Mouse (Mus musculus): ENCODE measurements at regions not wholly inside any gene's neighbourhood (a gene's known extent, or its start where the extent isn't known, plus 50 kb on each side); places are given as distances from the start of the nearest gene placed in this dataset.

- H3K36me3 ChIP-seq (ENCODE audit: control insufficient read depth, insufficient read depth, low read length): no peaks in the 10 kb centered on the region
- TF ChIP-seq CTCF (IDR thresholded peaks at IDR 0.05; ENCODE audit: low read depth, low read length) (no peak), POLR2A (IDR thresholded peaks at IDR 0.05; ENCODE audit: extremely low read depth, insufficient read depth, low read length) (no peak)
- H3K79me2 ChIP-seq (ENCODE audit: control insufficient read depth, insufficient read depth, low read length): no peaks in the 10 kb centered on the region
- no peak overlapping the region for H3K9ac ChIP-seq (ENCODE audit: low read depth, low read length)
- H3K27me3 ChIP-seq (ENCODE audit: control insufficient read depth, insufficient read depth, low read length): no peaks in the 10 kb centered on the region
- no peak overlapping the region for H3K27ac ChIP-seq (replicated peaks; ENCODE audit: insufficient read depth, low read depth, low read length)
- no peak overlapping the region for H3K4me3 ChIP-seq (ENCODE audit: insufficient read depth, low read depth, low read length)
- no peaks in the 10 kb centered on the region for H3K4me1 ChIP-seq (ENCODE audit: control insufficient read depth, insufficient read depth, low read length)
- no peak for DNase-seq (ENCODE audit: extremely low read depth, low read depth, low spot score)
These were observed 266.5 kb downstream of the Lyplal1 start for GRCm38 (mm10) chr1:185850590-185850989.

- Histone ChIP-seq H3K4me3 (ENCODE audit: insufficient read depth, low read depth, low read length) (no peak overlapping the region), H3K79me2 (ENCODE audit: control insufficient read depth, insufficient read depth, low read length) (no peaks in the 10 kb centered on the region), H3K9ac (ENCODE audit: low read depth, low read length) (no peak overlapping the region), H3K27me3 (ENCODE audit: control insufficient read depth, insufficient read depth, low read length) (no peaks in the 10 kb centered on the region), H3K36me3 (ENCODE audit: control insufficient read depth, insufficient read depth, low read length) (no peaks in the 10 kb centered on the region), H3K27ac (replicated peaks; ENCODE audit: insufficient read depth, low read depth, low read length) (no peak overlapping the region), H3K4me1 (ENCODE audit: control insufficient read depth, insufficient read depth, low read length) (no peaks in the 10 kb centered on the region)
- 86% methylated on average over 5 of the region's 5 CpGs for WGBS
- no peak for TF ChIP-seq POLR2A (IDR thresholded peaks at IDR 0.05; ENCODE audit: extremely low read depth, insufficient read depth, low read length)
- no peak for TF ChIP-seq CTCF (IDR thresholded peaks at IDR 0.05; ENCODE audit: low read depth, low read length)
- DNase-seq (ENCODE audit: extremely low read depth, low read depth, low spot score): no peak
These were observed 265.7 kb downstream of the Lyplal1 start for GRCm38 (mm10) chr1:185851262-185851893.

GRCm38 (mm10) chr1:185861692-185862091 is 255.4 kb downstream of the Lyplal1 start:
- H3K27me3 ChIP-seq (ENCODE audit: control insufficient read depth, insufficient read depth, low read length): no peaks in the 10 kb centered on the region
- peaks cover 2% of the 10 kb centered on the region; the same call in 1 of the 2 replicates for H3K4me1 ChIP-seq (ENCODE audit: control insufficient read depth, insufficient read depth, low read length)
- H3K36me3 ChIP-seq (ENCODE audit: control insufficient read depth, insufficient read depth, low read length): no peaks in the 10 kb centered on the region
- no peak overlapping the region for H3K9ac ChIP-seq (ENCODE audit: low read depth, low read length)
- H3K79me2 ChIP-seq (ENCODE audit: control insufficient read depth, insufficient read depth, low read length): no peaks in the 10 kb centered on the region
- DNase-seq (ENCODE audit: extremely low read depth, low read depth, low spot score): no peak
- WGBS: 68% methylated on average over 4 of the region's 4 CpGs
- TF ChIP-seq CTCF (IDR thresholded peaks at IDR 0.05; ENCODE audit: low read depth, low read length) (no peak), POLR2A (IDR thresholded peaks at IDR 0.05; ENCODE audit: extremely low read depth, insufficient read depth, low read length) (no peak)
- H3K4me3 ChIP-seq (ENCODE audit: insufficient read depth, low read depth, low read length): no peak overlapping the region
- H3K27ac ChIP-seq (replicated peaks; ENCODE audit: insufficient read depth, low read depth, low read length): no peak overlapping the region

- no peak overlapping the region for H3K27ac ChIP-seq (replicated peaks; ENCODE audit: insufficient read depth, low read depth, low read length)
- no peaks in the 10 kb centered on the region for H3K4me1 ChIP-seq (ENCODE audit: control insufficient read depth, insufficient read depth, low read length)
- no peak overlapping the region for H3K9ac ChIP-seq (ENCODE audit: low read depth, low read length)
- no peaks in the 10 kb centered on the region for H3K36me3 ChIP-seq (ENCODE audit: control insufficient read depth, insufficient read depth, low read length)
- 86% methylated on average over 11 of the region's 11 CpGs for WGBS
- DNase-seq (ENCODE audit: extremely low read depth, low read depth, low spot score): no peak
- H3K27me3 ChIP-seq (ENCODE audit: control insufficient read depth, insufficient read depth, low read length): no peaks in the 10 kb centered on the region
- H3K79me2 ChIP-seq (ENCODE audit: control insufficient read depth, insufficient read depth, low read length): no peaks in the 10 kb centered on the region
- H3K4me3 ChIP-seq (ENCODE audit: insufficient read depth, low read depth, low read length): no peak overlapping the region
- no peak for TF ChIP-seq POLR2A (IDR thresholded peaks at IDR 0.05; ENCODE audit: extremely low read depth, insufficient read depth, low read length)
- no peak for TF ChIP-seq CTCF (IDR thresholded peaks at IDR 0.05; ENCODE audit: low read depth, low read length)
These were observed 251.2 kb downstream of the Lyplal1 start for GRCm38 (mm10) chr1:185865945-185866344.

GRCm38 (mm10) chr1:185866612-185867011 is 250.5 kb downstream of the Lyplal1 start:
- H3K27me3 ChIP-seq (ENCODE audit: control insufficient read depth, insufficient read depth, low read length): no peaks in the 10 kb centered on the region
- no peak for TF ChIP-seq CTCF (IDR thresholded peaks at IDR 0.05; ENCODE audit: low read depth, low read length)
- TF ChIP-seq POLR2A (IDR thresholded peaks at IDR 0.05; ENCODE audit: extremely low read depth, insufficient read depth, low read length): no peak
- 90% methylated on average over 6 of the region's 6 CpGs for WGBS
- H3K9ac ChIP-seq (ENCODE audit: low read depth, low read length): no peak overlapping the region
- no peaks in the 10 kb centered on the region for H3K79me2 ChIP-seq (ENCODE audit: control insufficient read depth, insufficient read depth, low read length)
- no peak overlapping the region for H3K27ac ChIP-seq (replicated peaks; ENCODE audit: insufficient read depth, low read depth, low read length)
- no peak overlapping the region for H3K4me3 ChIP-seq (ENCODE audit: insufficient read depth, low read depth, low read length)
- H3K36me3 ChIP-seq (ENCODE audit: control insufficient read depth, insufficient read depth, low read length): no peaks in the 10 kb centered on the region
- no peak for DNase-seq (ENCODE audit: extremely low read depth, low read depth, low spot score)
- no peaks in the 10 kb centered on the region for H3K4me1 ChIP-seq (ENCODE audit: control insufficient read depth, insufficient read depth, low read length)

- 80% methylated on average over 4 of the region's 4 CpGs for WGBS
These were observed 250.1 kb downstream of the Lyplal1 start for GRCm38 (mm10) chr1:185867018-185867417.

More at GRCm38 (mm10) chr1:185867018-185867417, 250.1 kb downstream of the Lyplal1 start:
- Histone ChIP-seq H3K4me1 (ENCODE audit: control insufficient read depth, insufficient read depth, low read length) (no peaks in the 10 kb centered on the region), H3K27ac (replicated peaks; ENCODE audit: insufficient read depth, low read depth, low read length) (no peak overlapping the region), H3K27me3 (ENCODE audit: control insufficient read depth, insufficient read depth, low read length) (no peaks in the 10 kb centered on the region), H3K79me2 (ENCODE audit: control insufficient read depth, insufficient read depth, low read length) (no peaks in the 10 kb centered on the region), H3K36me3 (ENCODE audit: control insufficient read depth, insufficient read depth, low read length) (no peaks in the 10 kb centered on the region), H3K4me3 (ENCODE audit: insufficient read depth, low read depth, low read length) (no peak overlapping the region), H3K9ac (ENCODE audit: low read depth, low read length) (no peak overlapping the region)
- no peak for DNase-seq (ENCODE audit: extremely low read depth, low read depth, low spot score)
- TF ChIP-seq CTCF (IDR thresholded peaks at IDR 0.05; ENCODE audit: low read depth, low read length) (no peak), POLR2A (IDR thresholded peaks at IDR 0.05; ENCODE audit: extremely low read depth, insufficient read depth, low read length) (no peak)

Measured in liver, adult 2 months (tissue).